Mouse (Mus musculus) embryonic facial prominence, embryonic 14.5 days (tissue): ENCODE measurements at regions not wholly inside any gene's neighbourhood (a gene's known extent, or its start where the extent isn't known, plus 50 kb on each side); places are given as distances from the start of the nearest gene placed in this dataset.

Source experiments
- ATAC-seq: fragments of 200-750 bp; cut with Nextera tagmentation; 2 replicates; pipeline ENCODE4 v1.8.0; 2017; ENCODE audit warnings: low read depth, moderate number of reproducible peaks, moderate TSS enrichment
- DNase-seq: peaks from one replicate; pipeline ENCODE4 v3.0.0-alpha.2; 2015; ENCODE audit warnings: low spot score
- H3K27ac ChIP-seq: fragments of 300-500 bp; sonication (generic); replicated peaks from 2 replicates; pipeline ENCODE4 v1.5.1; 2014; ENCODE audit warnings: low read depth, mild to moderate bottlenecking, low read length, moderate library complexity
- H3K27me3 ChIP-seq: fragments of 300-500 bp; sonication (generic); replicated peaks from 2 replicates; pipeline ENCODE4 v1.6.1; 2014; ENCODE audit warnings: low read length; ENCODE audit not compliant: control insufficient read depth, insufficient read depth
- H3K36me3 ChIP-seq: fragments of 300-500 bp; sonication (generic); 2 replicates; pipeline ENCODE4 v1.6.1; 2014; ENCODE audit warnings: low read length, mixed read lengths; ENCODE audit not compliant: control insufficient read depth, insufficient read depth
- H3K4me1 ChIP-seq: fragments of 300-500 bp; sonication (generic); 2 replicates; pipeline ENCODE4 v1.6.1; 2014; ENCODE audit warnings: antibody characterized with exemption, low read length; ENCODE audit not compliant: control insufficient read depth, insufficient read depth
- H3K4me2 ChIP-seq: fragments of 300-500 bp; sonication (generic); 2 replicates; pipeline ENCODE4 v1.6.1; 2014; ENCODE audit warnings: low read depth, mild to moderate bottlenecking, low read length, moderate library complexity, mixed read lengths
- H3K4me3 ChIP-seq: fragments of 300-500 bp; sonication (generic); 2 replicates; pipeline ENCODE4 v1.5.1; 2014; ENCODE audit warnings: low read depth, mild to moderate bottlenecking, low read length
- H3K9ac ChIP-seq: fragments of 300-500 bp; sonication (generic); 2 replicates; pipeline ENCODE4 v1.6.1; 2014; ENCODE audit warnings: low read depth, mild to moderate bottlenecking, low read length, moderate library complexity, mixed read lengths
- H3K9me3 ChIP-seq: fragments of 300-500 bp; sonication (generic); 2 replicates; pipeline ENCODE4 v1.6.1; 2016; ENCODE audit warnings: low read length; ENCODE audit not compliant: control insufficient read depth
- whole genome bisulfite sequencing: fragments of 180-500 bp; shearing (Covaris S2); extraction: QIAGEN DNeasy Blood & Tissue Kit; methylation state at CpG from one replicate; pipeline ENCODE4 v1.1.7; 2014; 5-methylcytosine and 5-hydroxymethylcytosine counted together

- no peaks in the 10 kb centered on the region for H3K4me1 ChIP-seq
- ATAC-seq (no peak), DNase-seq (no peak)
- H3K27me3 ChIP-seq: peaks cover 2% of the 10 kb centered on the region
- H3K4me3 ChIP-seq: no peak overlapping the region
- no peak overlapping the region for H3K4me2 ChIP-seq
- WGBS: 82% methylated on average over 5 of the region's 5 CpGs
- no peaks in the 10 kb centered on the region for H3K36me3 ChIP-seq
- H3K9me3 ChIP-seq: no peaks in the 10 kb centered on the region
- no peak overlapping the region for H3K27ac ChIP-seq
- H3K9ac ChIP-seq: no peak overlapping the region
Observed at GRCm38 (mm10) chrX:99275536-99275935, 139.6 kb downstream of the Efnb1 start.

GRCm38 (mm10) chrX:99271908-99272307 is 136.0 kb downstream of the Efnb1 start:
- Histone ChIP-seq H3K27me3 (no peaks in the 10 kb centered on the region; the same call in 1 of the 2 replicates), H3K36me3 (no peaks in the 10 kb centered on the region), H3K4me1 (no peaks in the 10 kb centered on the region), H3K4me3 (no peak overlapping the region), H3K27ac (no peak overlapping the region), H3K9me3 (peaks cover 5% of the 10 kb centered on the region; the same call in 1 of the 2 replicates), H3K4me2 (no peak overlapping the region), H3K9ac (no peak overlapping the region)
- DNase-seq (no peak), ATAC-seq (no peak)
- WGBS: 76% methylated on average over 3 of the region's 3 CpGs

GRCm38 (mm10) chrX:99249038-99249607 is 113.2 kb downstream of the Efnb1 start:
- 48% methylated on average over 4 of the region's 5 CpGs for WGBS
- ATAC-seq (no peak), DNase-seq (no peak)
- H3K4me1 ChIP-seq: no peaks in the 10 kb centered on the region
- no peaks in the 10 kb centered on the region for H3K9me3 ChIP-seq
- peaks cover 25% of the 10 kb centered on the region for H3K27me3 ChIP-seq
- H3K36me3 ChIP-seq: no peaks in the 10 kb centered on the region
- no peak overlapping the region for H3K9ac ChIP-seq
- H3K4me2 ChIP-seq: no peak overlapping the region
- H3K27ac ChIP-seq: no peak overlapping the region
- no peak overlapping the region for H3K4me3 ChIP-seq

GRCm38 (mm10) chrX:99248181-99248580 is 112.3 kb downstream of the Efnb1 start:
- DNase-seq (no peak), ATAC-seq (no peak)
- Histone ChIP-seq H3K4me2 (no peak overlapping the region), H3K4me1 (no peaks in the 10 kb centered on the region), H3K36me3 (no peaks in the 10 kb centered on the region), H3K9me3 (no peaks in the 10 kb centered on the region), H3K27ac (no peak overlapping the region), H3K9ac (no peak overlapping the region), H3K27me3 (peaks cover 26% of the 10 kb centered on the region), H3K4me3 (no peak overlapping the region)
- 91% methylated on average over 5 of the region's 5 CpGs for WGBS

GRCm38 (mm10) chrX:99246704-99247103 is 110.8 kb downstream of the Efnb1 start:
- H3K27ac ChIP-seq: no peak overlapping the region
- H3K27me3 ChIP-seq: peaks cover 26% of the 10 kb centered on the region
- ATAC-seq (no peak), DNase-seq (no peak)
- H3K9ac ChIP-seq: no peak overlapping the region
- no peaks in the 10 kb centered on the region for H3K4me1 ChIP-seq
- H3K36me3 ChIP-seq: no peaks in the 10 kb centered on the region
- H3K4me2 ChIP-seq: no peak overlapping the region
- no peaks in the 10 kb centered on the region for H3K9me3 ChIP-seq
- WGBS: 73% methylated on average over 2 of the region's 2 CpGs
- no peak overlapping the region for H3K4me3 ChIP-seq

GRCm38 (mm10) chrX:99246051-99246450 is 110.1 kb downstream of the Efnb1 start:
- Histone ChIP-seq H3K27ac (no peak overlapping the region), H3K36me3 (no peaks in the 10 kb centered on the region), H3K9me3 (no peaks in the 10 kb centered on the region), H3K4me2 (no peak overlapping the region), H3K27me3 (peaks cover 26% of the 10 kb centered on the region), H3K9ac (no peak overlapping the region), H3K4me1 (no peaks in the 10 kb centered on the region), H3K4me3 (no peak overlapping the region)
- no peak for DNase-seq
- ATAC-seq: no peak
- WGBS: 81% methylated on average over 7 of the region's 8 CpGs

- peaks cover 28% of the 10 kb centered on the region for H3K27me3 ChIP-seq
Observed at GRCm38 (mm10) chrX:99245541-99245940, 109.6 kb downstream of the Efnb1 start.

GRCm38 (mm10) chrX:99243251-99243650 is 107.3 kb downstream of the Efnb1 start:
- no peak overlapping the region for H3K9ac ChIP-seq
- 80% methylated on average over 5 of the region's 5 CpGs for WGBS
- H3K9me3 ChIP-seq: no peaks in the 10 kb centered on the region
- H3K4me3 ChIP-seq: no peak overlapping the region
- H3K4me1 ChIP-seq: no peaks in the 10 kb centered on the region
- DNase-seq (no peak), ATAC-seq (no peak)
- H3K4me2 ChIP-seq: no peak overlapping the region
- no peak overlapping the region for H3K27ac ChIP-seq
- peaks cover 37% of the 10 kb centered on the region for H3K27me3 ChIP-seq
- H3K36me3 ChIP-seq: no peaks in the 10 kb centered on the region

More at GRCm38 (mm10) chrX:99245541-99245940, 109.6 kb downstream of the Efnb1 start:
- Histone ChIP-seq H3K27ac (no peak overlapping the region), H3K4me1 (no peaks in the 10 kb centered on the region), H3K4me2 (no peak overlapping the region), H3K4me3 (no peak overlapping the region), H3K9ac (no peak overlapping the region), H3K9me3 (no peaks in the 10 kb centered on the region), H3K36me3 (no peaks in the 10 kb centered on the region)
- 86% methylated on average over 3 of the region's 3 CpGs for WGBS
- ATAC-seq: no peak
- DNase-seq: no peak

GRCm38 (mm10) chrX:99241684-99242118 is 105.8 kb downstream of the Efnb1 start:
- WGBS: 27% methylated on average over 5 of the region's 5 CpGs
- H3K27ac ChIP-seq: peak overlapping the region; percentile 39; the same call in 1 of the 2 replicates
- DNase-seq: peak; percentile 39

More at GRCm38 (mm10) chrX:99241684-99242118, 105.8 kb downstream of the Efnb1 start:
- H3K4me3 ChIP-seq: no peak overlapping the region
- H3K4me1 ChIP-seq: no peaks in the 10 kb centered on the region
- no peaks in the 10 kb centered on the region for H3K9me3 ChIP-seq
- ATAC-seq: peak; percentile 37; the same call in 1 of the 2 replicates
- no peaks in the 10 kb centered on the region for H3K36me3 ChIP-seq
- H3K9ac ChIP-seq: no peak overlapping the region
- H3K27me3 ChIP-seq: peaks cover 31% of the 10 kb centered on the region
- H3K4me2 ChIP-seq: no peak overlapping the region
